Mouse (Mus musculus) testis, adult 2 months (tissue): ENCODE results near the gene Mthfr. TPM values are rescaled to one million over a fixed set of nuclear protein-coding genes. Genes with fewer than 3 reads are reported as not detected.

Source experiments
- H3K27ac ChIP-seq: fragments of 200-500 bp; 2 replicates; pipeline ENCODE4 v1.5.1; 2012; ENCODE audit warnings: low read depth, low read length; ENCODE audit not compliant: control insufficient read depth, insufficient read depth
- H3K27me3 ChIP-seq: fragments of 200-500 bp; 2 replicates; pipeline ENCODE4 v1.6.1; 2012; ENCODE audit warnings: mild to moderate bottlenecking, low read length, moderate library complexity; ENCODE audit not compliant: control insufficient read depth, insufficient read depth
- H3K36me3 ChIP-seq: fragments of 200-500 bp; 2 replicates; pipeline ENCODE4 v1.6.1; 2012; ENCODE audit warnings: mild to moderate bottlenecking, low read length; ENCODE audit not compliant: control insufficient read depth, insufficient read depth
- H3K4me1 ChIP-seq: fragments of 200-500 bp; 2 replicates; pipeline ENCODE4 v1.6.1; 2012; ENCODE audit warnings: low read length; ENCODE audit not compliant: control insufficient read depth, insufficient read depth
- H3K4me3 ChIP-seq: fragments of 200-500 bp; 2 replicates; pipeline ENCODE4 v1.5.1; 2012; ENCODE audit warnings: low read depth, mild to moderate bottlenecking, low read length, moderate library complexity, mixed read lengths; ENCODE audit not compliant: control insufficient read depth
- CTCF ChIP-seq: fragments of 200-500 bp; IDR thresholded peaks from 2 replicates; pipeline ENCODE4 v1.5.1; 2012; ENCODE audit warnings: low read depth, mild to moderate bottlenecking, inconsistent platforms, low read length, moderate library complexity; ENCODE audit not compliant: control insufficient read depth, insufficient read depth, insufficient replicate concordance
- POLR2A ChIP-seq: fragments of 200-500 bp; IDR thresholded peaks from 2 replicates; pipeline ENCODE4 v1.6.1; 2012; ENCODE audit warnings: low read depth, mild to moderate bottlenecking, inconsistent platforms, low read length, moderate library complexity; ENCODE audit not compliant: control insufficient read depth
- polyA plus RNA-seq: library from polyadenylated mRNA; depleted of rRNA; stranded (reverse); fragments of >200 nt; gene quantifications from 2 replicates; pipeline ENCODE4 v1.2.3, GENCODE M21; 2012

The Mthfr gene
- polyA plus RNA-seq, 1 experiment, result 31.8 TPM

DNA sequence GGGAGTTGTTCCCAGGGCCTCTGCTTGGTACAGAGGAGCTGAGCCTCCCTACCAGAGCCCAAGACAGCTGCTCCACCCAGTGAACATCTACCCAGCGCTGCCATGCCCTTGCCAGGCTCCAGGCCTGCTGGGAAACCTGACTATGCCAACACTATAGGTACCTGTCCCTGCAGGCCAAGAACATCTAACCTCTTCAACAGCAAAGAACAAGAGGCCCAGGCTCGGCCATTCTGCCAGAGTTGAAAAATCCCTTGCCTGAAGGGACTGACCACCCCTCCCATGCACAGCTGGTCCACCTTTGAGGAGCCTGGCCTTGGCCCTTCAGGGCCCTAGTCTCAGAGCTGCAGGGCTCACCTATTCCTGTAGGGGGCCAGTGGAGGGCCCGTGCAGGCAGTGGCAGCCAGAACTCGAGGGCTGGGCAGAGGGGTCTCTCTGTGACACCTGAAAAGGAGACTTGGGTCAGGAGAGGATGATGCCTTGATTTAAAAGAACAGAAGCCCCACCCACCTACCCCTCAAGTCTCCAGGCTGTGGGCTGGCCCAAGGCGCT is 18.9 kb downstream of the Mthfr start:
- no peak overlapping the region for H3K4me3 ChIP-seq
- H3K27ac ChIP-seq, result no peak overlapping the region
- H3K36me3 ChIP-seq, result no peaks in the 10 kb centered on the region; the same call in none of the 2 replicates
- H3K4me1 ChIP-seq, result no peaks in the 10 kb centered on the region
- TF ChIP-seq POLR2A (no peak), CTCF (no peak)
- H3K27me3 ChIP-seq, result no peaks in the 10 kb centered on the region

DNA sequence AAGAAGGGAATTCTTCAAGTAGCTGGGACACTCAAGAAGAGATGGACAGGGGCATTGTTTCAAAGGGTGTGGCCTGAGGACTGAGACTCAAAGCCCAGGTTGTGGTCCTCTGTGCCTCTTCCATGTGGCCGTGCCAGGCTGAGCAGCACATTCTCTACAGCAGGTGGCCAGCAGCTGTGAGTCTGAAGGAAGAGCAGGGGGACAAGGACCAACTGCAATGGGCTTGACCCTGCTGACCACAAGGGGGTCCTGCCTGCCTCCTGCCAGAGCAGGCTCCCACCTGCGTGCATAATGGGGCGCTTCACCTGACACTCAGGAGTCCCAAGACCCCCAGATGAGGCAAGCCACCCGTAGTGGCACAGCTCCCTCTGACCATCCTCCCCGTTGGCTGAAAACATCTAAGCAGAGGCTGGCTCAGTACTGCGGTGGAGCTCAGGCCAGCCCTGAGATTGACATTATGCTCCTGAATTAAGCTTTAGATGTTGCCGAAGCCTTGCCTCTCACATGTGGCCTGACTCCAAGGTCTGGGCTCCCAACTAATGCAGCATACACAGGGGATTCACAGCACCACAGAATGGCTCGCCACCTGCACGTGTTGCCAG is 19.4 kb downstream of the Mthfr start:
- no peaks in the 10 kb centered on the region; the same call in none of the 2 replicates for H3K36me3 ChIP-seq

DNA sequence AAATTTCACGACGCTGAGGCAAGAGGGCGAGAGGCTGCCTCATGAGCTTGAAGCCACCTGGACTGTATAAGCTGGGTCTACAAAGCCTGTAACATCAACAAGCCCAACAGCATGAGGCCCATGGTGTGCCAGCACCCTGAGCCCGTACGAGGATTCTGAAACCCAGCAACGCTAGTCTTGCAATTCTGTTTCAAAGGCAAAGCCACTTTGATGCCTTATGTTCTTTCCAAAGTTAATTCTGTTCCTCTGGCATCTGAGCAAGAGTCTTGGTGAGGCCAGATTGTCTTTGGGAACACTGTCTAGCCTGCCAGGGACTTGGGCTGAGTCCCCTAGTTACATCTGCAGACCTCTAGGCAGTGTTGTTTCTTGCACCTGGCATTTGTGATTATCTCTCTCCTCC is 20.1 kb downstream of the Mthfr start:
- H3K27me3 ChIP-seq, result no peaks in the 10 kb centered on the region
- no peaks in the 10 kb centered on the region; the same call in none of the 2 replicates for H3K36me3 ChIP-seq
- no peak overlapping the region for H3K27ac ChIP-seq
- TF ChIP-seq POLR2A, result no peak
- no peak for TF ChIP-seq CTCF
- H3K4me3 ChIP-seq, result no peak overlapping the region
- H3K4me1 ChIP-seq, result no peaks in the 10 kb centered on the region

More for the DNA sequence above, 19.4 kb downstream of the Mthfr start:
- no peaks in the 10 kb centered on the region for H3K4me1 ChIP-seq
- H3K27me3 ChIP-seq, result no peaks in the 10 kb centered on the region
- H3K27ac ChIP-seq, result no peak overlapping the region
- no peak overlapping the region for H3K4me3 ChIP-seq
- TF ChIP-seq POLR2A (no peak), CTCF (no peak)

DNA sequence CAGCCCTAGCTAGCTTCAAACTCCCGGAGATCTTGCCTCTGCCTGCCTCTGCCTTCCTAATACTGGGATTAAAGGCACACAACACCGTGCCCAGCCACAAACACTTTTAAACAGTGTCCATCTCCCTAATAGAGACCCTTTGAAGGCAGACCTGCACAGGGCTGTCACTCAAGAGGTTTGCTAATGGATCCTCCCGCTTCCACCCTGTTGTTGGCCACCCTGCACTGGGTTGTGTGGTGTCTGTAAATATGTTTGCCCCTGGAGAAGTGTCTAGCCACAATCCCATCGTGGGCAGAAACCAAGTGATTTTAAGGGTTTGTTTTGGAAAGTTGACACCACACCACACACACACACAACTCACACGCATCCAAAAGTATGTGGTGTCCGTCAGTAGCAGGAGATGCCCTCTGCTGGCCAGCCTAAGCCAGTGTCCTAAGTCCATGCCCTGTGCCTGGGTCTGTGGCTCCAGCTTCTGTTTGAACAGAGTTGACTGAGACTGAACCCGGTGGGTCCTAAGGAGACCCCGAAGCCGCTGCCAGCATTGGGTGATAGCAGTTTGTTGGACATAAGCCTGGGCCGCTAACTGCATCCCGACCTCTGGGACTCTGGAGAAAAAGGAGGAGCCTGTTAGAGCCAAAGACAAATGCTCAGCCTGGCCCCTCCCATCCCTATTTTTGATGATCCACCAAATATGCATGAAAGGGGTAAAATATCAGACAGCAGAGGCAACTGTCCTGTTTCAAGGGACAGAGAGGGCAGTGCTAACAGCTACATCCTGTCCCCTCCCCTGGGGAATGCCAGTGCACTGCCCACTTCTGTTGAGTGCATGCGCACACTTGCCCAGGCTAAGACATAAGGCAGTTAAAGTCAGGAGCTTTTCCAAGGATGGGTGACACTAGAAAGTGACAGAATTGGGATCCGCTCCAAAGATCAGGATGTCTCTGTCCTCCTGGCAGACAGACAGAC is 21.5 kb downstream of the Mthfr start:
- peaks cover 5% of the 10 kb centered on the region; the same call in 1 of the 2 replicates for H3K4me1 ChIP-seq
- H3K4me3 ChIP-seq, result no peak overlapping the region
- no peaks in the 10 kb centered on the region for H3K27me3 ChIP-seq
- no peak overlapping the region for H3K27ac ChIP-seq
- H3K36me3 ChIP-seq, result no peaks in the 10 kb centered on the region; the same call in none of the 2 replicates
- TF ChIP-seq POLR2A (no peak), CTCF (peak; percentile 64; the same call in 1 of the 2 replicates)

DNA sequence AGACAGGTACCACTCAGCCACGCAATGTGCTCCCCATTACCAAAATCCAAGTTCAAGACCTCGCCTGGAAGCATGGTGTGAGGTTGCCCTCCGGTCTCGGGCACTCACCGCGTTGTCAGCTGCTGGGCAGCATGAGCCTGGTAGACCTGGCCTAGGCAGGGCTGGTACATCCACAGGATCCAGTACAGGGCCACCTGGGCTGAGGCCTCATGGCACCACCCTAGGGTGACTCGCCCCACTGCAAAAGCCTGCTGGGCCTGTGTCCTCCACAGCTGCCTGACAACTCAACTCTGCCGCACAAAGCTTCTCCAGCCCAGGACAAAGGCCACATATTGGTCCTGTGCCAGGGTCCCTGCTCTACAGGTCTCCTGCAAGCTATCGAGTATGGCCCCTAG is 22.2 kb downstream of the Mthfr start:
- no peak overlapping the region for H3K4me3 ChIP-seq
- H3K27me3 ChIP-seq, result no peaks in the 10 kb centered on the region
- H3K27ac ChIP-seq, result no peak overlapping the region
- peaks cover 6% of the 10 kb centered on the region; the same call in 1 of the 2 replicates for H3K4me1 ChIP-seq
- TF ChIP-seq POLR2A (no peak), CTCF (no peak)
- H3K36me3 ChIP-seq, result no peaks in the 10 kb centered on the region; the same call in 1 of the 2 replicates

DNA sequence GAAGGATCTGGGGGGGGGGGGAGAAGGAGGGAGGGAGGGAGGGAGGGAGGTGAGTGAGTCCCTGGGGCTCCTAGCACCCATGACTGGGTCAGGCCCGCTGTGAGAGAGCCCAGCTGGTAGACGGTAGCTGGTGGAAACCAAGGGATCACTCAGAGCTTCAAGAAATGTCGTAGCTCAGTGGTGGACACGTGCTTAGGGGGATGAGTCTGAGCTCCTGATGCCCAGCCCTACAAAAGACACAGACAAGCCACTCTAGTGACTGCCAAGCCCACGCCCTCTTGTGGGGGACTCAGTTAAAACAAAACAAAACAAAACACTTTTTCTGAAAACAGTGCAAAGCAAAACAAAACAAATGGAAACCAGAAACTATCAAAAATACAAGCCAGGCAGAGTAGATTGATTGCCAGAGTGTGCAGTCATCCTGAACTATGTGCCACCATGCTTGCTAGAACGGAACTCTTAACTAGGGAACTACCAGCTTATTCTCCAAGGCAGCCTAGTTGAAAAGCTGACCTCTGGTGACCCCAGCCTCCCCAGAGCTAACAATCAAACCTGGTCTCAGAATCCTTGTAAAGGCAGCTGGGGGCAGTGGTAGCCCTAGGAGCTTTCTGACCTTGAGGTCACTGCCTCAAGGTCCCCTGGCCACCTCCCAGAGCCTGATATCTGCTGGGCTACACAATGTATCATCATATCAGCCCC is 27.0 kb downstream of the Mthfr start:
- H3K36me3 ChIP-seq, result no peaks in the 10 kb centered on the region; the same call in 1 of the 2 replicates

More for the DNA sequence above, 27.0 kb downstream of the Mthfr start:
- Histone ChIP-seq H3K4me3 (no peak overlapping the region), H3K4me1 (peaks cover 13% of the 10 kb centered on the region; the same call in 1 of the 2 replicates), H3K27me3 (no peaks in the 10 kb centered on the region), H3K27ac (peak overlapping the region; percentile 68; the same call in 1 of the 2 replicates)
- TF ChIP-seq POLR2A (no peak), CTCF (no peak)
